Comparison of ENCODE assay signal across 12 mouse cellular contexts in genomic region chr1:134074606-134075005, GRCm38 (mm10). TPM values are rescaled to one million over a fixed set of nuclear protein-coding genes. Genes with fewer than 3 reads are reported as not detected.
DNase-seq lines count a peak whose midpoint lies in the region; ATAC-seq lines count a peak whose summit lies in the region.
"Had no signal": no experiment of that assay in that cellular context is flagged by ENCODE, and none has a peak within 500 bp of the region (broad histone marks: within the 10 kb centered on the region; RNA-seq: fewer than 3 reads in every experiment).

No protein-coding gene starts in this region.

- H3K4me2 ChIP-seq in hindbrain, embryonic 13.5 days = peak overlapping the region; percentile 30; the same call in 1 of the 2 replicates
- no peak overlapping the region for H3K4me2 ChIP-seq in hindbrain, embryonic 16.5 days (ENCODE audit: low read length)
- H3K4me2 ChIP-seq: limb, embryonic 15.5 days had no signal

- 70% methylated on average over 10 of the region's 10 CpGs for WGBS in hindbrain, embryonic 13.5 days
- WGBS in hindbrain, embryonic 16.5 days = 74% methylated on average over 10 of the region's 10 CpGs

- peak; percentile 57 for DNase-seq in CD4-positive, CD25-positive, alpha-beta regulatory T cell, adult 2 months (ENCODE audit: low read depth, low spot score)
- peak; percentile 31 for DNase-seq in thymus, postnatal 4 days
- no peak for DNase-seq in thymus, postnatal 36 days
- DNase-seq in adrenal gland, postnatal 4 days (ENCODE audit: low spot score in 2 of 2) = no peak
- DNase-seq in yolk sac, embryonic 10.5 days (ENCODE audit: low spot score) = no peak
- DNase-seq: right cerebral cortex, postnatal 25 days had no signal

- no peaks in the 10 kb centered on the region for H3K9me3 ChIP-seq in hindbrain, embryonic 13.5 days
- H3K9me3 ChIP-seq in hindbrain, embryonic 16.5 days (ENCODE audit: control insufficient read depth, low read length) = no peaks in the 10 kb centered on the region
- H3K9me3 ChIP-seq: limb, embryonic 15.5 days had no signal

- H3K9ac ChIP-seq in hindbrain, embryonic 13.5 days = 0 out of 2 replicates have a peak overlapping the region, but pooled peaks have one; percentile 16
- H3K9ac ChIP-seq in hindbrain, embryonic 16.5 days (ENCODE audit: low read depth, low read length) = no peak overlapping the region
- H3K9ac ChIP-seq: limb, embryonic 15.5 days had no signal

- H3K4me3 ChIP-seq in hindbrain, embryonic 13.5 days = no peak overlapping the region
- H3K4me3 ChIP-seq in hindbrain, embryonic 16.5 days (ENCODE audit: low read length) = no peak overlapping the region
- H3K4me3 ChIP-seq: limb, embryonic 15.5 days had no signal

- ATAC-seq in CD4-positive, CD25-positive, alpha-beta regulatory T cell, adult 4 months = no peak
- ATAC-seq in hindbrain, embryonic 13.5 days (ENCODE audit: low FRiP score) = no peak
- ATAC-seq in hindbrain, embryonic 16.5 days = no peak

- no peak overlapping the region; the same call in 1 of the 2 replicates for H3K27ac ChIP-seq in hindbrain, embryonic 13.5 days
- no peak overlapping the region for H3K27ac ChIP-seq in hindbrain, embryonic 16.5 days (ENCODE audit: low read depth, low read length)

- H3K27me3 ChIP-seq in hindbrain, embryonic 13.5 days = no peaks in the 10 kb centered on the region
- no peaks in the 10 kb centered on the region for H3K27me3 ChIP-seq in hindbrain, embryonic 16.5 days (replicated peaks; ENCODE audit: control insufficient read depth, insufficient read depth, low read length)
- H3K27me3 ChIP-seq: limb, embryonic 15.5 days had no signal

- peaks cover 85% of the 10 kb centered on the region for H3K4me1 ChIP-seq in hindbrain, embryonic 13.5 days (replicated peaks)
- peaks cover 31% of the 10 kb centered on the region for H3K4me1 ChIP-seq in hindbrain, embryonic 16.5 days (ENCODE audit: control insufficient read depth, insufficient read depth, low read depth, low read length)

- H3K36me3 ChIP-seq in hindbrain, embryonic 13.5 days = no peaks in the 10 kb centered on the region
- H3K36me3 ChIP-seq in hindbrain, embryonic 16.5 days (ENCODE audit: control insufficient read depth, insufficient read depth, low read length) = no peaks in the 10 kb centered on the region

RNA-seq across cellular contexts. Expression of gene Btg2, which starts 4.3 kb away (rescaled TPM):
- polyA plus RNA-seq in CD4-positive, CD25-positive, alpha-beta regulatory T cell, adult 4 months (2017; shearing (Covaris generic)) = 100 to 1,000 TPM; 243 to 289 TPM
- 57.4 and 63.4 TPM in 2 replicates for polyA plus RNA-seq in hindbrain, embryonic 13.5 days (2015; fragmentation: Nextera tagmentation; extraction: Ambion mirVana)
- polyA plus RNA-seq in hindbrain, embryonic 16.5 days (2015; fragmentation: Nextera tagmentation; extraction: Ambion mirVana) = 28.0 and 28.5 TPM in 2 replicates
- 10 to 100 TPM; 25.6 to 27.8 TPM for total RNA-seq in adrenal gland, postnatal 4 days (2021)

RNA-seq across cellular contexts. Expression of gene Chit1, which starts 36.4 kb away (rescaled TPM):
- not detected for polyA plus RNA-seq in CD4-positive, CD25-positive, alpha-beta regulatory T cell, adult 4 months (2017; shearing (Covaris generic))
- 0.30 and 0.35 TPM in 2 replicates for polyA plus RNA-seq in hindbrain, embryonic 13.5 days (2015; fragmentation: Nextera tagmentation; extraction: Ambion mirVana)
- polyA plus RNA-seq in hindbrain, embryonic 16.5 days (2015; fragmentation: Nextera tagmentation; extraction: Ambion mirVana) = 0.15 and 0.73 TPM in 2 replicates
- not detected for total RNA-seq in adrenal gland, postnatal 4 days (2021)
- total RNA-seq: adrenal gland, adult 18-20 months; MEL had no signal

RNA-seq across cellular contexts. Expression of gene Fmod, which starts 37.6 kb away (rescaled TPM):
- not detected for polyA plus RNA-seq in CD4-positive, CD25-positive, alpha-beta regulatory T cell, adult 4 months (2017; shearing (Covaris generic))
- polyA plus RNA-seq in hindbrain, embryonic 13.5 days (2015; fragmentation: Nextera tagmentation; extraction: Ambion mirVana) = 7.3 and 7.6 TPM in 2 replicates
- polyA plus RNA-seq in hindbrain, embryonic 16.5 days (2015; fragmentation: Nextera tagmentation; extraction: Ambion mirVana) = 11.8 and 24.0 TPM in 2 replicates
- total RNA-seq in adrenal gland, postnatal 4 days (2021) = 10 to 100 TPM; 18.5 to 28.1 TPM
- total RNA-seq: MEL had no signal

Comparison
In these comparisons a context has a peak if more than half of its experiments do, and no peak if none do; other contexts are left out.
1. DNase-seq: peak in CD4-positive, CD25-positive, alpha-beta regulatory T cell, adult 2 months (single experiment) and thymus, postnatal 4 days (single experiment); none in thymus, postnatal 36 days (0 of 2), adrenal gland, postnatal 4 days (0 of 2) and yolk sac, embryonic 10.5 days (single experiment).